Mouse (Mus musculus) midbrain, embryonic 16.5 days (tissue): Measurements from ENCODE around the gene Hoxb6. TPM values are rescaled to one million over a fixed set of nuclear protein-coding genes. Genes with fewer than 3 reads are reported as not detected.

Experiments
- ATAC-seq: fragments of 200-750 bp; cut with Nextera tagmentation; 2 replicates; pipeline ENCODE4 v1.8.0; 2017; ENCODE audit warnings: moderate TSS enrichment
- H3K27ac ChIP-seq: fragments of 300-500 bp; sonication (generic); 2 replicates; pipeline ENCODE4 v1.5.1; 2014; ENCODE audit warnings: mild to moderate bottlenecking, low read length, mixed read lengths
- H3K27me3 ChIP-seq: fragments of 300-500 bp; sonication (generic); 2 replicates; pipeline ENCODE4 v1.6.1; 2014; ENCODE audit warnings: low read depth, low read length, mixed read lengths; ENCODE audit not compliant: control insufficient read depth, insufficient read depth
- H3K36me3 ChIP-seq: fragments of 300-500 bp; sonication (generic); 2 replicates; pipeline ENCODE4 v1.6.1; 2014; ENCODE audit warnings: mild to moderate bottlenecking, low read length, moderate library complexity, mixed read lengths; ENCODE audit not compliant: control insufficient read depth, insufficient read depth
- H3K4me1 ChIP-seq: fragments of 300-500 bp; sonication (generic); 2 replicates; pipeline ENCODE4 v1.6.1; 2014; ENCODE audit warnings: mild to moderate bottlenecking, low read length, mixed read lengths; ENCODE audit not compliant: control insufficient read depth, insufficient read depth
- H3K4me2 ChIP-seq: fragments of 300-500 bp; sonication (generic); 2 replicates; pipeline ENCODE4 v1.6.1; 2014; ENCODE audit warnings: mild to moderate bottlenecking, low read length, mixed read lengths
- H3K4me3 ChIP-seq: fragments of 300-500 bp; sonication (generic); 2 replicates; pipeline ENCODE4 v1.5.1; 2014; ENCODE audit warnings: low read depth, mild to moderate bottlenecking, low read length, moderate library complexity, mixed read lengths
- H3K9ac ChIP-seq: fragments of 300-500 bp; sonication (generic); 2 replicates; pipeline ENCODE4 v1.6.1; 2014; ENCODE audit warnings: low read depth, low read length, mixed read lengths
- H3K9me3 ChIP-seq: fragments of 300-500 bp; sonication (generic); replicated peaks from 2 replicates; pipeline ENCODE4 v1.6.1; 2014; ENCODE audit warnings: mild to moderate bottlenecking, low read length, mixed read lengths; ENCODE audit not compliant: control insufficient read depth, poor library complexity, severe bottlenecking
- WGBS: fragments of 180-500 bp; shearing (Covaris S2); extraction: QIAGEN DNeasy Blood & Tissue Kit; methylation state at CpG from one replicate; pipeline ENCODE4 v1.1.7; 2014; 5-methylcytosine and 5-hydroxymethylcytosine counted together
- polyA plus RNA-seq: library from polyadenylated mRNA; unstranded; fragments of >200 nt; fragmentation: Nextera tagmentation; extraction: Ambion mirVana; gene quantifications from 2 replicates; pipeline ENCODE4 v1.2.1, GENCODE M21; 2015

Hoxb6 gene
- not detected in 2 replicates for polyA plus RNA-seq

DNA sequence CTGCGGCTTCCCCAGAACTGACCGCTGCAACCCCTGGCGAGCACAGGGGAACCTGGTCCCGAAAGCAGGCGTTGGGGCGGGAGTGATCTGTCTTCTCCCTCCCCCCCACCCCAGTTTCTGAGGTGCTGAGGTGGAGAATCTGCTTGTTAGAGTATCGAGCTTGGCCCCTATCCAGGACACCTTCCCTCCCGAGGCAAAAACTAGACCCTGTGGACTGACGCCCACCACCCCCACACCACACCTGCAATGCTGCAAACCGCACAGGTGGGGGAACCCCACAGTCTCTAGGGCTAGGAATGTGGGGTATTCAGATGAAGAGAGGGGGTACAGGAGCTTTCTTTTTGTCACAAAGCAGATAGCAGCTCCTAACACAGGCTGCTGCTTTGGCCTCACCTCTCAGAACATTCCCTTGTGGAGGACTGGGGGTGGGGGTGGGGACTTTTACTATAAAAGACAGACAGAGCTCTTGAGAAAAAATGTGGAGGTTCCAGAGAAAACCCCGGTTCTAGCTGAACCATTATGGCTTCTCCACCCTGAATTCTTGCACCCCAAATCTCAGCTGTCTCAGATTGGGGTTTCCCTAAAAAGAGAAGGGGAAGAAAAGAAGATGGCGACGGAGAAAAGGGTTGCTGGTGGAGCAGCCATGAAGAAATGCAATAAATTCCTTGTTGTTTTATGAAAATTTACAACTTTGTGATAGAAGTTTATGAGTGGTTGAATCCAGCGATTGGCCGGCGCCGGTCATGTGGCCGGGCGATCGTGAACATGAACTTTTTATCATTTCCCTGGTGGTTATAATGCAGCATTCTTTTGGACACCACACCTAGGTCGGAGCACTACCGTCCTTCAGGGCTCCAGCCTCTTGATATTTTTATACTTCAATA lies at the start of gene Hoxb6:
TSS of gene Hoxb6 (plus strand) at position 796 of the 884 bp plus-strand sequence.
- no peaks in the 10 kb centered on the region for H3K4me1 ChIP-seq
- H3K4me3 ChIP-seq: no peak within 1 kb of the TSS
- no peaks in the 10 kb centered on the region for H3K36me3 ChIP-seq
- no peak within 1 kb of the TSS for H3K4me2 ChIP-seq
- H3K27ac ChIP-seq: no peak within 1 kb of the TSS
- no peak within 1 kb of the TSS for H3K9ac ChIP-seq
- H3K27me3 ChIP-seq: peaks cover 83% of the 10 kb centered on the region
- H3K9me3 ChIP-seq: no peaks in the 10 kb centered on the region
- no peak for ATAC-seq
- 3% methylated on average over 22 of the region's 22 CpGs for WGBS

GRCm38 (mm10) chr11:96250901-96251300 lies 41.4 kb upstream of the Hoxb6 start:
- Histone ChIP-seq H3K4me3 (no peak overlapping the region), H3K36me3 (no peaks in the 10 kb centered on the region), H3K27me3 (peaks cover 84% of the 10 kb centered on the region), H3K27ac (no peak overlapping the region), H3K4me2 (no peak overlapping the region), H3K9ac (no peak overlapping the region), H3K9me3 (no peaks in the 10 kb centered on the region; the same call in 1 of the 2 replicates), H3K4me1 (no peaks in the 10 kb centered on the region)
- 3% methylated on average over 14 of the region's 14 CpGs for WGBS
- no peak for ATAC-seq

- WGBS: 2% methylated on average over 46 of the region's 46 CpGs
- no peak for ATAC-seq
Observed at GRCm38 (mm10) chr11:96251480-96252031, 40.7 kb upstream of the Hoxb6 start.

DNA sequence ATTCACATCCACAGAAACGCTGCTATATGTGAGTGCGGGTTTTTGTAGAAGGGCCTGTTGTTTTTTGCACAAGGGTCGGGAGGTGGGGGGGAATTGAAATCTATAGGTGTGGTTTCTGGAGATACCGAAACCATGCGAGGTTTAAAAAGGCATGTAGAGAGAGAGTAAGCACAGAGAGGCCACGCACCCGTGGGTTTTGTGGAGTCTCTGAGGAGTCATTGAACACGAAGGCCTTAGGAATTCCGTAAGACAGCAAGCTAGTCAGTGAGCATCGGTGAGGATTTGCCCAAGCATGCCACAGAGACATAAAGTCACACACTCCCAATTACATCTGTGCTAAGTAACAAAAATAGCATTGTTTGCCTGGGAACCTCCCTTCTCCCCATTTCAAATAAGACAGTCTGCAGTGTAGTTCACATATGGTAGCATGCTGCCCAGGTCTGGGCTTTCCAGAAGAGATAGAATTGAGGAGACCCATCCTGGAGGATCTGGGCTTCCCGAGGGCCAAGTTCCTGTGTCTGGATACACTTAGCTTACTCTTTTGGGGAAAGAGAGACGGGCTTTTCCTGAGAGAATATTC lies 39.6 kb upstream of the Hoxb6 start:
- 7% methylated on average over 12 of the region's 12 CpGs for WGBS
- H3K4me3 ChIP-seq: no peak overlapping the region
- no peaks in the 10 kb centered on the region for H3K36me3 ChIP-seq
- H3K27me3 ChIP-seq: peaks cover 91% of the 10 kb centered on the region
- H3K9ac ChIP-seq: no peak overlapping the region
- H3K9me3 ChIP-seq: no peaks in the 10 kb centered on the region; the same call in 1 of the 2 replicates
- H3K4me2 ChIP-seq: no peak overlapping the region
- H3K27ac ChIP-seq: no peak overlapping the region
- no peaks in the 10 kb centered on the region for H3K4me1 ChIP-seq
- no peak for ATAC-seq

More at GRCm38 (mm10) chr11:96251480-96252031, 40.7 kb upstream of the Hoxb6 start:
- Histone ChIP-seq H3K36me3 (no peaks in the 10 kb centered on the region), H3K9me3 (no peaks in the 10 kb centered on the region; the same call in 1 of the 2 replicates), H3K4me1 (no peaks in the 10 kb centered on the region), H3K9ac (no peak overlapping the region), H3K27me3 (peaks cover 89% of the 10 kb centered on the region), H3K27ac (no peak overlapping the region), H3K4me3 (no peak overlapping the region), H3K4me2 (no peak overlapping the region)

DNA sequence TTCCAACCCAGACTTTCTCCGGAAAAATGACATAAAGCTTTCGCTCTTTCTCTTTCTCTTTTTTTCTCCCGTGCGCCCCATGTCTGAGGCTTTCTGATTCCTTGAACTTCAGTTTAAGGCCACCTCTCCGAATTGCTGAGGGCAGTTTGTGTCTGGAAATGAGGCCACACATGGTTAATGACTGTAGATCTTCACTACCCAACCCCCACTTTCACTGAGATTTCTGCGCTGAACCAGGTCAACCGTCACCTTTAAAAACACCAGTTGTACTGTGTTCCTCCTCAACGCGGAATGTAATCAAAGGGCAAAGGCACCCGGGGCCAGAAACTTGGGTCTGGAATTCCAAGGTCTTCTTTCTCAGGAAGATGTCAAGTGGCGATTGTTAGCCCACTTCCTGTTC lies 38.1 kb upstream of the Hoxb6 start:
- under 1% methylated on average over 11 of the region's 11 CpGs for WGBS
- H3K9ac ChIP-seq: no peak overlapping the region
- no peak for ATAC-seq
- H3K4me1 ChIP-seq: no peaks in the 10 kb centered on the region
- no peak overlapping the region for H3K4me2 ChIP-seq
- no peaks in the 10 kb centered on the region; the same call in 1 of the 2 replicates for H3K9me3 ChIP-seq
- H3K27ac ChIP-seq: no peak overlapping the region
- H3K36me3 ChIP-seq: no peaks in the 10 kb centered on the region
- peaks cover 96% of the 10 kb centered on the region for H3K27me3 ChIP-seq
- H3K4me3 ChIP-seq: no peak overlapping the region

DNA sequence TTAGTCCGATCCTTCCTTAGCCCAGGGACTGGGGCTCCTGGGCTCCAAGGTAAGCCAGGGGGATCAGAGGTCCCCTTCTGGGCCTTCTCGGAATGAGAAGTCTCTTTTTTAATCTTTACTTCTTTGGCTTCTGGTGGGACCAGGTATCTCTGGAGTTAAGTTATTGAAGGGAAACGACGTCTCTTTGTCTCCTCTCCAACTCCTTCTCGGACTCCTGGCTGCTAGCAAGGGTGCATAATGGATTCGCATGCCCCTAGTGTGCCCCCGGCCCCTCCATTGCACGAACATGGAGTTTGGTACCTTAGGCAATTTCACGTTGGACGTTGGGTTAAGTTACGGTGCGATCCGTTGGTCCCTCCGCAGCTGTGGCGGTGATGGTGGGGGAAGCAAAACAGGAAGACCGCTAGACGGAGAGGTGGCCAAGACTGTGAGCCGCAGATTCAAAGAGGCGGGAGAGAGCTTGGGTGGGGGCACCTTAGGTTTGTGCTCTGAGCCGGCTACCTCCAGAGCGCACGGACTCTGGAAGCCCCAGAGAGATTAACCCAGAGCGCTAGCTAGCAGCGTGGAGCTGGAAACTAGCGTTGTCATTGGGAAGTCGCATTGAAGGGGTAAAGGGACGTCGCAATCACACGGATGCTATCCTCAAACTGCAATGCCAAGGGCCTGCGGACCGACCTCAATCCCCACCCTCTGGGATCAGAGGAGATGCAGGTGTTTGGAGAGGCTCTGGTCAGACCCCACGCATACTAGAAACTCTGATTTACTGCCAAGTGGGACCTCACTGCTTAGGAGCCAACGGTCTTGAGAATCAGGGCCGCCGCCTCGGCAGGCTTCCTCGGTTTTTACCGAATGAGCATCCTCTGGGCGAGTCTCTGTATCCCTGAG lies 36.9 kb upstream of the Hoxb6 start:
- no peak for ATAC-seq
- Histone ChIP-seq H3K4me3 (no peak overlapping the region), H3K4me2 (no peak overlapping the region), H3K9me3 (no peaks in the 10 kb centered on the region), H3K27ac (no peak overlapping the region), H3K4me1 (no peaks in the 10 kb centered on the region), H3K27me3 (peaks cover 95% of the 10 kb centered on the region), H3K9ac (no peak overlapping the region), H3K36me3 (no peaks in the 10 kb centered on the region)
- 1% methylated on average over 39 of the region's 39 CpGs for WGBS

- no peak overlapping the region for H3K27ac ChIP-seq
- no peak overlapping the region for H3K9ac ChIP-seq
- 1% methylated on average over 14 of the region's 14 CpGs for WGBS
- H3K4me2 ChIP-seq: no peak overlapping the region
- peaks cover 95% of the 10 kb centered on the region for H3K27me3 ChIP-seq
- H3K36me3 ChIP-seq: no peaks in the 10 kb centered on the region
- H3K4me3 ChIP-seq: no peak overlapping the region
- H3K4me1 ChIP-seq: no peaks in the 10 kb centered on the region
- no peak for ATAC-seq
- no peaks in the 10 kb centered on the region for H3K9me3 ChIP-seq
Observed at GRCm38 (mm10) chr11:96255996-96256445, 36.3 kb upstream of the Hoxb6 start.

DNA sequence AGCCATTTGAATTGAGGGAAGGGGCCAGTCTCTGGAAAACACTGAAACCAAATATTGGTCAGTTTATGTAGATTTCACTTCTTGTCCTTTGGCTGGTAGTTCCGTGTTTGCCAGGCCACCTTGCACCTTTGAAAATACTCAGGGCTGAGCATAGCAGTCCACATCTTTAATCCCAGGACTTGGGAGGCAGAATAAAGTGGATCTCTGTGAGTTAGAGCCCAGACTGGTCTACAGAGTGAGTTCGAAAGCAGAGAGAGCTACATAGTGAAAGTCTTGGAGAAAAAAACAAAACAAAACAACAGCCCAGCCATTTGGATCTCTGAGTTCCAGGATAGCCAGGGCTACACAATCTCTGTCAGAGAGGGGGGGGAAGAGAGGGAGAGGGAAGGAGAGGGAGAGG lies 35.1 kb upstream of the Hoxb6 start:
- Histone ChIP-seq H3K27ac (no peak overlapping the region), H3K36me3 (no peaks in the 10 kb centered on the region), H3K4me1 (no peaks in the 10 kb centered on the region), H3K9me3 (no peaks in the 10 kb centered on the region), H3K4me2 (no peak overlapping the region), H3K4me3 (no peak overlapping the region), H3K27me3 (peaks cover 97% of the 10 kb centered on the region), H3K9ac (no peak overlapping the region)
- 11% methylated on average over 2 of the region's 2 CpGs for WGBS
- ATAC-seq: no peak
